22 mouse cellular contexts compared by ENCODE assay signal in genomic region chr7:99156737-99157136, GRCm38 (mm10). TPM values are rescaled to one million over a fixed set of nuclear protein-coding genes. Genes with fewer than 3 reads are reported as not detected.
DNase-seq lines count a peak whose midpoint lies in the region; ATAC-seq and TF ChIP-seq lines count a peak whose summit lies in the region.
"Had no signal": no experiment of that assay in that cellular context is flagged by ENCODE, and none has a peak within 500 bp of the region (broad histone marks: within the 10 kb centered on the region; RNA-seq: fewer than 3 reads in every experiment).

No protein-coding gene starts in this region.

- H3K4me1 ChIP-seq in heart, embryonic 10.5 days: peaks cover 75% of the 10 kb centered on the region
- peaks cover 51% of the 10 kb centered on the region for H3K4me1 ChIP-seq in liver, adult 2 months (ENCODE audit: control insufficient read depth, insufficient read depth, low read length)
- H3K4me1 ChIP-seq in liver, embryonic 12.5 days: peaks cover 41% of the 10 kb centered on the region
- peaks cover 22% of the 10 kb centered on the region for H3K4me1 ChIP-seq in intestine, postnatal 0 days (replicated peaks; ENCODE audit: control insufficient read depth, insufficient read depth, low read length)

- H3K4me3 ChIP-seq in heart, embryonic 10.5 days: no peak overlapping the region
- H3K4me3 ChIP-seq in liver, adult 2 months (ENCODE audit: insufficient read depth, low read depth, low read length): no peak overlapping the region
- H3K4me3 ChIP-seq in liver, embryonic 12.5 days: no peak overlapping the region
- H3K4me3 ChIP-seq in intestine, postnatal 0 days (ENCODE audit: low read depth, low read length): no peak overlapping the region
- H3K4me3 ChIP-seq: embryonic facial prominence, embryonic 13.5 days; embryonic facial prominence, embryonic 15.5 days; erythroblast, embryonic 14.5 days; forebrain, embryonic 10.5 days; forebrain, embryonic 12.5 days had no signal

- TF ChIP-seq POLR2A in liver, adult 2 months (IDR thresholded peaks at IDR 0.05; ENCODE audit: extremely low read depth, insufficient read depth, low read length): no peak

- H3K4me2 ChIP-seq in liver, embryonic 12.5 days: no peak overlapping the region
- no peak overlapping the region for H3K4me2 ChIP-seq in intestine, postnatal 0 days (replicated peaks; ENCODE audit: low read depth)
- H3K4me2 ChIP-seq: forebrain, embryonic 12.5 days had no signal

- no peak for DNase-seq in heart, embryonic 10.5 days (ENCODE audit: low spot score)
- no peak for DNase-seq in heart, postnatal 36 days
- DNase-seq in liver, adult 2 months (ENCODE audit: extremely low read depth, low read depth, low spot score): no peak
- no peak for DNase-seq in thymus, postnatal 0 days (ENCODE audit: low spot score)
- DNase-seq: adrenal gland, adult 2 months; adrenal gland, postnatal 10 days; adrenal gland, postnatal 25 days; cerebellum, adult 11 months; cerebellum, adult 18-20 months; cerebellum, adult 8-10 months; cerebellum, adult 9-11 months; cerebellum, postnatal 14 days; cerebellum, postnatal 36 days; embryo, embryonic 11 days had no signal

- intact Hi-C loops in heart, postnatal 36 days (cut with DNase I): loop anchor here (2.0 kb wide), 1 partner anchor 24 kb away; no protein-coding TSS in a partner anchor

- H3K36me3 ChIP-seq in heart, embryonic 10.5 days: no peaks in the 10 kb centered on the region
- H3K36me3 ChIP-seq in liver, adult 2 months (ENCODE audit: control insufficient read depth, insufficient read depth, low read length): peaks cover 29% of the 10 kb centered on the region
- no peaks in the 10 kb centered on the region for H3K36me3 ChIP-seq in liver, embryonic 12.5 days
- H3K36me3 ChIP-seq in intestine, postnatal 0 days (ENCODE audit: control insufficient read depth, insufficient read depth): peaks cover 54% of the 10 kb centered on the region
- H3K36me3 ChIP-seq: embryonic facial prominence, embryonic 15.5 days; forebrain, embryonic 10.5 days; forebrain, embryonic 12.5 days had no signal

- TF ChIP-seq CTCF in liver, adult 2 months (IDR thresholded peaks at IDR 0.05; ENCODE audit: low read depth, low read length): no peak
- no peak for TF ChIP-seq CTCF in intestine, postnatal 0 days (IDR thresholded peaks at IDR 0.05; ENCODE audit: low read depth)

- H3K9ac ChIP-seq in liver, adult 2 months (ENCODE audit: low read depth, low read length): peak overlapping the region; percentile 13
- no peak overlapping the region for H3K9ac ChIP-seq in liver, embryonic 12.5 days
- no peak overlapping the region for H3K9ac ChIP-seq in intestine, postnatal 0 days (ENCODE audit: low read depth, low read length)
- H3K9ac ChIP-seq: embryonic facial prominence, embryonic 13.5 days; embryonic facial prominence, embryonic 15.5 days; forebrain, embryonic 12.5 days had no signal

- no peaks in the 10 kb centered on the region for H3K27me3 ChIP-seq in heart, embryonic 10.5 days (ENCODE audit: insufficient read depth, poor library complexity, severe bottlenecking)
- H3K27me3 ChIP-seq in liver, adult 2 months (ENCODE audit: control insufficient read depth, insufficient read depth, low read length): no peaks in the 10 kb centered on the region
- H3K27me3 ChIP-seq in liver, embryonic 12.5 days (replicated peaks): no peaks in the 10 kb centered on the region
- no peaks in the 10 kb centered on the region for H3K27me3 ChIP-seq in intestine, postnatal 0 days (replicated peaks; ENCODE audit: control insufficient read depth, insufficient read depth, low read length)
- H3K27me3 ChIP-seq: embryonic facial prominence, embryonic 13.5 days; embryonic facial prominence, embryonic 15.5 days; forebrain, embryonic 12.5 days had no signal

- no peak for ATAC-seq in liver, embryonic 12.5 days
- ATAC-seq in intestine, postnatal 0 days: no peak
- ATAC-seq: forebrain, embryonic 14.5 days had no signal

- 79% methylated on average over 10 of the region's 10 CpGs for WGBS in heart, embryonic 10.5 days
- 56% methylated on average over 10 of the region's 10 CpGs for WGBS in liver, adult 2 months
- WGBS in liver, embryonic 12.5 days (ENCODE audit: insufficient replicate concordance): 66% methylated on average over 10 of the region's 10 CpGs
- WGBS in intestine, postnatal 0 days: 87% methylated on average over 10 of the region's 10 CpGs

- H3K79me2 ChIP-seq in liver, adult 2 months (ENCODE audit: control insufficient read depth, insufficient read depth, low read length): no peaks in the 10 kb centered on the region

- H3K27ac ChIP-seq in heart, embryonic 10.5 days: 0 out of 2 replicates have a peak overlapping the region, but pooled peaks have one; percentile 36
- H3K27ac ChIP-seq in liver, adult 2 months (replicated peaks; ENCODE audit: insufficient read depth, low read depth, low read length): peak overlapping the region; percentile 81
- H3K27ac ChIP-seq in liver, embryonic 12.5 days: no peak overlapping the region
- H3K27ac ChIP-seq in intestine, postnatal 0 days (ENCODE audit: low read depth, low read length): peak overlapping the region; percentile 54
- H3K27ac ChIP-seq: embryonic facial prominence, embryonic 13.5 days; forebrain, embryonic 12.5 days had no signal

- H3K9me3 ChIP-seq in heart, embryonic 10.5 days: no peaks in the 10 kb centered on the region
- H3K9me3 ChIP-seq in liver, embryonic 12.5 days (replicated peaks): no peaks in the 10 kb centered on the region
- H3K9me3 ChIP-seq in intestine, postnatal 0 days (ENCODE audit: control insufficient read depth): no peaks in the 10 kb centered on the region
- H3K9me3 ChIP-seq: embryonic facial prominence, embryonic 13.5 days; embryonic facial prominence, embryonic 15.5 days; forebrain, embryonic 10.5 days; forebrain, embryonic 12.5 days had no signal

RNA-seq across cellular contexts. Expression of gene Uvrag, which starts 15.8 kb away (rescaled TPM):
- 15.2 and 17.0 TPM in 2 replicates for polyA plus RNA-seq in heart, embryonic 10.5 days (2016; fragmentation: Nextera tagmentation; extraction: Ambion mirVana)
- total RNA-seq in heart, postnatal 36 days (2021): 10 to 100 TPM; 21.6 to 28.6 TPM
- 18.3 and 19.9 TPM in 2 replicates for total RNA-seq in liver, adult 2 months (2014; rRNA removed)
- polyA plus RNA-seq in liver, adult 2 months (2012; rRNA removed): 11.4 and 12.2 TPM in 2 replicates
- polyA plus RNA-seq in liver, embryonic 12.5 days (2016; fragmentation: Nextera tagmentation; extraction: Ambion mirVana): 13.5 and 15.1 TPM in 2 replicates
- polyA plus RNA-seq in intestine, postnatal 0 days (2015; fragmentation: Nextera tagmentation; extraction: Ambion mirVana): 12.0 and 17.4 TPM in 2 replicates
- 25.8 and 30.9 TPM in 2 replicates for polyA plus RNA-seq in thymus, postnatal 0 days (2015; fragmentation: Nextera tagmentation; extraction: Ambion mirVana)

RNA-seq across cellular contexts. Expression of gene Dgat2, which starts 25.8 kb away (rescaled TPM):
- polyA plus RNA-seq in heart, embryonic 10.5 days (2016; fragmentation: Nextera tagmentation; extraction: Ambion mirVana): 12.5 and 24.3 TPM in 2 replicates
- total RNA-seq in heart, postnatal 36 days (2021): 100 to 1,000 TPM; 395 to 404 TPM
- 464 and 499 TPM in 2 replicates for total RNA-seq in liver, adult 2 months (2014; rRNA removed)
- polyA plus RNA-seq in liver, adult 2 months (2012; rRNA removed): 610 and 703 TPM in 2 replicates
- 57.5 and 59.3 TPM in 2 replicates for polyA plus RNA-seq in liver, embryonic 12.5 days (2016; fragmentation: Nextera tagmentation; extraction: Ambion mirVana)
- polyA plus RNA-seq in intestine, postnatal 0 days (2015; fragmentation: Nextera tagmentation; extraction: Ambion mirVana): 1,614 and 1,691 TPM in 2 replicates
- 6.6 and 7.2 TPM in 2 replicates for polyA plus RNA-seq in thymus, postnatal 0 days (2015; fragmentation: Nextera tagmentation; extraction: Ambion mirVana)

Comparison
In these comparisons a context has a peak if more than half of its experiments do, and no peak if none do; other contexts are left out.
1. RNA of gene Dgat2, which starts 25.8 kb away (polyA plus RNA-seq): 1,614 to 1,691 TPM in intestine, postnatal 0 days and 610 to 703 TPM in liver, adult 2 months; 57.5 to 59.3 TPM in liver, embryonic 12.5 days, 12.5 to 24.3 TPM in heart, embryonic 10.5 days and 6.6 to 7.2 TPM in thymus, postnatal 0 days; every median in the first group is over 10 times any median in the second.